Mouse (Mus musculus) frontal cortex, postnatal 25 days (tissue): Measurements from ENCODE around the gene Tsen34.
"Not testable (repeated sequence)": the region's sequence is repeated elsewhere in the genome, so short reads cannot be mapped to it uniquely, and the experiment has no call there.

Experiments
- DNase-seq, 2 experiments: peaks; one replicate each; pipeline ENCODE4 v3.0.0; 2022; ENCODE audit warnings: low spot score in 2 of 2

The Tsen34 gene

DNA sequence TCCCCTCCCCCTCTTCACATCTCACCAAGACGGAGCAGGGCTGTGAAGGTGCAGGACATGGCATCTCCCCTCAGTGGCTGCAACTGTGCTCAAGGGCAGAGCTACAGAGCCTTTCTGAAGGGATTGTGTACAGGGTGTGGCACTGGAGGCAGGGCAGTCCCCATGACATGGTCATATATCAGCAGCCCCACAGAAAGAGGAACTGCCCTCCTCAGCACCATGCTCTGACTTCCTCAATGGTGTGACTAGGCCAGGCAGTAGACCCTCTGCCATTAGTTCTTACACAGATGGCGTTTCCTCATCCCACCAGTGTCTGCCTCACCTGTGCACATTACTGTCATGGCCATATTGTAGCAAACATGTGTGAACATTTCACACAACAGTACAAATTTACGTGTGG is 27.6 kb downstream of the Tsen34 start, which contains the start of gene Pirb:
Gene Pirb, minus strand, starts transcription at position 124 of the 400 bp plus-strand sequence.
- DNase-seq, result not testable (repeated sequence)

DNA sequence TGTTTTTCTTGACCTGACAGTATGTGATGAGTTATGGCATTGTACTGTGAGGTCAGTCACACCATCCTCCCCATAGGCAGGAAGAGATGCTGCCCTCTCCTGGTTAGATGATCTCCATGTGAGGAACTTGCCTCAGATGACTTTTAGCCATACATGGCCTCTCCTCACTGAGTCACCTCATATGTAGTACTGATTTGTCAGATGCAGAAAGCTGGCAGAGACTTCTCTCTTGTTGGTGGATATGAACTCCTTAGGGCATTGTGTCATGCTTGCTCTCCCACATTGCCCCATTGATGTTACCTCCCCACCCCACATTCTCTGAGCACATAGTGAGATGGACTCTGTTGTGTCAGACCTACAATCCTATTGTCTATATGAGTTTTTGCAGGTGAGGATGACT is 32.8 kb downstream of the Tsen34 start:
- DNase-seq, result not testable (repeated sequence)

DNA sequence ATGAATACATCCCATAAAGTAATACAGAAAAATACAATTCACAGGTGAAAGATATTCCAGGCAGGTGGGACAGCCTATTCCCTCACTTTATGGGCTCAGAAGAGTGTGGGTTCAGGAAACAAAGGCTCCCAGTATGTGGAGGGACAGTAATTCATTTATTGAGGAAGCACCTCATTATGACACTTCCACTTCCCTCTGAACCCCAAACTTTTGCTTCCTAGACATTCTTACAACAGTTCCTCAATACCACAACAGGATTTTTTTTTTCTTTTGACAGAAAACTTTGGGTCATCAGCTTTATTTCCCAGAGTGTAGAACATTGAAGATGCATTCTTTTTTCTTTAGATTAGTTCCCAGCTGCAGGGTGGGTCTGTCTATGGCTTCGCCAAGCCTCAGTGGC is 40.0 kb downstream of the Tsen34 start:
- DNase-seq, result not testable (repeated sequence)
